Mouse (Mus musculus) stomach, postnatal 0 days (tissue): ENCODE results near the gene Mt3.

Experiments used
- CTCF ChIP-seq: IDR thresholded peaks from 2 replicates; pipeline ENCODE4 v1.5.1; 2016; ENCODE audit warnings: antibody characterized with exemption, low read depth, mild to moderate bottlenecking, moderate library complexity
- EP300 ChIP-seq: optimal IDR thresholded peaks from 2 replicates; pipeline ENCODE3; 2016; ENCODE audit warnings: antibody characterized with exemption

DNA sequence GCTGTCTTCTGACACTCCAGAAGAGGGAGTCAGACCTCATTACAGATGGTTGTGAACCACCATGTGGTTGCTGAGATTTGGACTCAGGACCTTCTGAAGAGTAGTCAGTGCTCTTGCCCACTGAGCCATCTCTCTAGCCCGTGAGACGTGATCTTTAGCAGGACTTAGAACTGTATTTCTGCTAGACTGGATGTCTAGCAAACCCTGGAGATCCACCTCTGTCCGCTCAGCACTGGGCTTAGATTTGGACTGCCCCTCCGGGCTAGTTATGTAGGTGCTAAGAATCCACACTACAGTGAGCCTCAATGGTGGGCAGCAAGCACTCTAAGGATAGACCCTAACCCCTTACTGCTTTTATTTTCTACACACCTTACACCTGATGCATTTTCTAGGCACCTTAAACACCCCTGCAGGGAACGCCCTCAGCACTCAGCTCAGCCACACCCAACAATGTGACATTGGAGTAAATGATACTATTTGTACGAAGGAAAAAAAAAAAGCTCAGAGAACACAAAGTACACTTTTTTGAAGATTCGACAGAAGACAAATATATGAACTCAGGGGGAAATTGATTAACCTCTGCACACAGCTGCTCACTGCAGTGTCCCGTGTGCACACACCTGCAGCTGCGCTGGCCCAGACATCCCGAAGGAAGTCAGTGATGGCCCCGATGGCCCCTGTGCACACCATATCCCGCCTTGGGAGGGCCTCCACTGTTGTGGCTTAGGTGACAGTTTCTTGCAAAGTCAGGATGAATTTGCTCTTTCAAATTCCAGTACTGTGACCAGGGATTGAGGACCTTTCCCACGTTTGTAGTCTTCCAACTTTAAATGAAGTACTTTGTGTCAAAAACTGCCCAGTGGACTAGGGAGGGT is 29.9 kb downstream of the Mt3 start:
- TF ChIP-seq CTCF (no peak), EP300 (no peak)
